Mouse (Mus musculus) olfactory bulb, adult 2 months (tissue): ENCODE results near the gene Fam189a1.

ENCODE experiments used
- CTCF ChIP-seq: fragments of 200-500 bp; IDR thresholded peaks from 2 replicates; pipeline ENCODE4 v1.5.1; 2012; ENCODE audit warnings: low read depth, mild to moderate bottlenecking, low read length, moderate library complexity; ENCODE audit not compliant: insufficient read depth
- POLR2A ChIP-seq: fragments of 200-500 bp; IDR thresholded peaks from 2 replicates; pipeline ENCODE4 v1.6.1; 2012; ENCODE audit warnings: mild to moderate bottlenecking, low read depth, low read length, moderate library complexity; ENCODE audit not compliant: insufficient read depth

GRCm38 (mm10) chr7:65051986-65052385 is 104.4 kb downstream of the Fam189a1 start:
- TF ChIP-seq CTCF (no peak), POLR2A (no peak)
